Mouse (Mus musculus) kidney, adult 2 months (tissue): Measurements from ENCODE around the gene Atp8b5. TPM values are rescaled to one million over a fixed set of nuclear protein-coding genes. Genes with fewer than 3 reads are reported as not detected.

Source experiments
- DNase-seq: peaks from one replicate; pipeline ENCODE4 v3.0.0; 2021
- H3K27ac ChIP-seq: fragments of 200-500 bp; 2 replicates; pipeline ENCODE4 v1.5.1; 2012; ENCODE audit warnings: low read depth, low read length, control low read depth, inconsistent platforms; ENCODE audit not compliant: insufficient read depth
- H3K27me3 ChIP-seq: fragments of 200-500 bp; replicated peaks from 2 replicates; pipeline ENCODE4 v1.6.1; 2012; ENCODE audit warnings: mild to moderate bottlenecking, moderate library complexity, low read length, inconsistent platforms; ENCODE audit not compliant: control insufficient read depth, insufficient read depth
- H3K36me3 ChIP-seq: fragments of 200-500 bp; 2 replicates; pipeline ENCODE4 v1.6.1; 2012; ENCODE audit warnings: mild to moderate bottlenecking, moderate library complexity, low read length, inconsistent platforms; ENCODE audit not compliant: control insufficient read depth, insufficient read depth
- H3K4me1 ChIP-seq: fragments of 200-500 bp; 2 replicates; pipeline ENCODE4 v1.6.1; 2011; ENCODE audit warnings: low read length; ENCODE audit not compliant: control insufficient read depth, insufficient read depth
- H3K4me3 ChIP-seq: fragments of 200-500 bp; 2 replicates; pipeline ENCODE4 v1.5.1; 2011; ENCODE audit warnings: mild to moderate bottlenecking, low read depth, low read length, control low read depth; ENCODE audit not compliant: insufficient read depth
- CTCF ChIP-seq: fragments of 200-500 bp; conservative IDR thresholded peaks from 2 replicates; pipeline ENCODE4 v1.5.1; 2011; ENCODE audit warnings: low read depth, mild to moderate bottlenecking, control low read depth, low read length, moderate library complexity, mixed read lengths; ENCODE audit not compliant: insufficient read depth, insufficient read length
- POLR2A ChIP-seq: fragments of 200-500 bp; IDR thresholded peaks from one replicate; pipeline ENCODE4 v1.6.1; 2011; ENCODE audit warnings: low read depth, low read length, control low read depth
- WGBS: fragments of 180-500 bp; shearing (Covaris S2); methylation state at CpG from one replicate; pipeline ENCODE4 v1.1.7; 2018; 5-methylcytosine and 5-hydroxymethylcytosine counted together
- polyA plus RNA-seq: library from polyadenylated mRNA; depleted of rRNA; stranded (reverse); fragments of >200 nt; gene quantifications from 2 replicates; pipeline ENCODE4 v1.2.3, GENCODE M21; 2012

Atp8b5 gene
- polyA plus RNA-seq, 1 experiment = 0.38 TPM

DNA sequence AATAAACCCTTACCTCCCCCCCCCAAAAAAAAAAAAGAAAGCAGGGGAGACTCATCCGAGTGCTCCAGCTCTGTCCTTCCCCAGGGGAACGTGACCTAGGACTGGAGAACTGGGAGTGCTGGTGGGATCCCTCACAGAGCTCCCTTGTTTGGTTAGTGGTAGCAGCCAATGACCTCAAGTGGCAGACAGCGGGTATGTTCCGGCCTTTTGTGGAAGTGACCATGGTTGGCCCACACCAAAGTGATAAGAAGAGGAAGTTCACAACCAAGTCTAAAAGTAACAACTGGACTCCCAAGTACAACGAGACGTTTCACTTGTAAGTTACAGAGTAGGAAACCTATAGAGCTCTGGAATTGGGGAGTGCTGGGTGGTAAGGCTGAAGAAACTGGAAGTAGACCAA is 4.1 kb upstream of the Atp8b5 start:
- Histone ChIP-seq H3K27ac (no peak overlapping the region), H3K36me3 (no peaks in the 10 kb centered on the region), H3K4me3 (no peak overlapping the region), H3K4me1 (no peaks in the 10 kb centered on the region; the same call in 1 of the 2 replicates), H3K27me3 (no peaks in the 10 kb centered on the region)
- no peak for DNase-seq
- no peak for TF ChIP-seq POLR2A
- no peak for TF ChIP-seq CTCF
- WGBS = 91% methylated on average over 6 of the region's 6 CpGs

DNA sequence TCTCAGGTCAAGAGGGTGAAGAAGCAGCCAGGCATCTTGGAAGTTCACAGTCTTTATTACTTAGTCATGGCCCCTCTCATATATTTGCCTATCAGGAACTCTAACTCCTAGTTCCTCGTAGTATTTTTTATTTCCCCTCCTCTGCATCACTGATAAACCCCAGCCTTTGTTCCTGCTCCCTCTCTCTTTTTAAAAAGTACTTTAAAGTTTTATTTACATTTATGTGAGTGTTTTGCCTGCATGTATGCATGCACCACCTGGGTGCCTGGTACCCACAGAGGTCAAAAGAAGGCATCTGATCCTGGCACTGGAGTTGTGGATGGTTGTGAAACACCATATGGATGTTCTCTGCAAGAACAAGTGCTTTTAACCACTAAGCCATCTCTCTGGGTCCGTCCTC is 813 bp upstream of the Atp8b5 start:
- Histone ChIP-seq H3K4me3 (no peak overlapping the region), H3K27ac (no peak overlapping the region), H3K4me1 (no peaks in the 10 kb centered on the region; the same call in 1 of the 2 replicates), H3K27me3 (no peaks in the 10 kb centered on the region), H3K36me3 (no peaks in the 10 kb centered on the region)
- WGBS = 45% methylated on average over 2 of the region's 2 CpGs
- no peak for TF ChIP-seq CTCF
- TF ChIP-seq POLR2A = no peak
- DNase-seq = no peak

DNA sequence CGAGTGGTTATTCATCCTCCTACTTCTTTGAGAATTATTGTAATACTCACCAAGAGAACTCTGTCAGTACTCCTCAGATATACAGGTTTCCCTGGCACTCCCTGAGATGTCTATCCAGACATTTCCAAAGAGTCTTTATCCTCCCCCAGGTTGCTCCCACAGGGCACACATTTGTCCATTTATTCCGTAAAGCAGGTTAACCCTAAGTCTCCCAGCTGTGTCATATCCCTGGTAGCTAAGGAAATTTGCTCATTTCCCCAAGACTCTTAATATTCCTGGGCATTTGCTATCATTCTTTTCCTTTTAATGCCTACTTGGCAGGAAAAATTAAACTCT is 332 bp downstream of the Atp8b5 start:
- Histone ChIP-seq H3K27me3 (no peaks in the 10 kb centered on the region), H3K36me3 (no peaks in the 10 kb centered on the region), H3K4me3 (no peak overlapping the region), H3K4me1 (no peaks in the 10 kb centered on the region; the same call in 1 of the 2 replicates), H3K27ac (no peak overlapping the region)
- 10% methylated on average over 2 of the region's 2 CpGs for WGBS
- DNase-seq = no peak
- TF ChIP-seq CTCF (no peak), POLR2A (no peak)

DNA sequence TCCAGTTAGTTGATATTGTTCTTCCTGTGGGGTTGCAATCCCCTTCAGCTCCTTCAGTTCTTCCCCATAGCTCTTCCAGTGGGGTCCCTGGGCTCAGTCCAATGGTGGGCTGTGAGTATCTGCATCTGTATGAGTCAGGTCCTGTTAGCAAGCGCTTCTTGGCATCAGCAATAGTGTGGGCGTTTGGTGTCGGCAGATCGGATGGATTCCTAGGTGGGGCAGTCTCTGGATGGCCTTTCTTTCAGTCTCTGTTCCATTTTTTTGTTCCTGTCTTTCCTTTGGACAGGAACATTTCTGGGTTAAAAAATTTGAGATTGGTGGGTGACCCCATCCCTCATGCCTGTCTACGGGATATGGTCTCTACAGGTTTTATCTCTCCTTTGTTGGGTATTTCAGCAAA is 18.5 kb downstream of the Atp8b5 start:
- Histone ChIP-seq H3K27me3 (no peaks in the 10 kb centered on the region), H3K27ac (no peak overlapping the region), H3K36me3 (no peaks in the 10 kb centered on the region), H3K4me1 (no peaks in the 10 kb centered on the region), H3K4me3 (no peak overlapping the region)
- no peak for TF ChIP-seq POLR2A
- TF ChIP-seq CTCF = no peak
- whole genome bisulfite sequencing = 90% methylated on average over 5 of the region's 5 CpGs
- no peak for DNase-seq

DNA sequence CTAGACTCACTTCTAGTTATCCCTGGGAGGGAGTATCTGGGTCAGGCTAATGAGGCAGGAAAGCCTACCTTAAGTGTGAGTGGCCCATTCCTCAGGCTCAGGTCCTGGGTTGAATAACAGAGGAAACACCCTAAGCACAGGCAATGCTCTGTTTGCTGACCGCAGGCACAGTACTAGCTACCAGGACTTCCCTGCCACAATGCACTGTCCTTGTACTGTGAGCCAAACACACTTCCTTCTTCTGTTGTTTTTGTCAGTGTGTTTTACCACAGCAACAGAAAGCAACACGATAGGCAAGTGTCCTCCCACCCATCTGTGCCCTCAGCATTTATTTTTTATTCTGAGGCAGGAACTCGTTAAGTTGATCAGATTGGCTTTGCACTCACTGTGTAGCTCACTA is 20.3 kb downstream of the Atp8b5 start:
- Histone ChIP-seq H3K27me3 (no peaks in the 10 kb centered on the region), H3K4me1 (no peaks in the 10 kb centered on the region), H3K4me3 (no peak overlapping the region), H3K36me3 (no peaks in the 10 kb centered on the region), H3K27ac (no peak overlapping the region)
- no peak for DNase-seq
- TF ChIP-seq POLR2A = no peak
- TF ChIP-seq CTCF = no peak
- WGBS = 54% methylated on average over 3 of the region's 3 CpGs

DNA sequence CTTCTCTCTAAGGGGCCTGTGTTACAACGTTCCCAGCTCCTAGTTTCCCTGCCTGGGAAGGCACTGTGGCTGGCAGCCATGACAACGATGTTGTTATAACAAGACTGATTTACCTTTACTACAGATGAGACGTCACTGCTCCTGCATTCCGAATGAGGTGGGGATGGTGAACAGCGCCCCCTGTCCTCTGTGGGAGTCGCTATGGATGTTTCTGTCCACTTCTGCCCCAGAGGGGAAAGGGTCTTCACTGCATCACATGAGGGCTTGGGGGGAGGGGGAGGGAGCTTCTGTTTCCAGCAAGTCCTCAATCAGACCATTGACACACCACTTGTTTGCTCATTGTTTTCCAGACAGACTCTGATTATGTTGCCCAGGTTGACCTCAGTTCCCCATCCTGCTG is 27.0 kb downstream of the Atp8b5 start:
- Histone ChIP-seq H3K27me3 (no peaks in the 10 kb centered on the region), H3K4me3 (no peak overlapping the region), H3K27ac (no peak overlapping the region), H3K4me1 (no peaks in the 10 kb centered on the region), H3K36me3 (no peaks in the 10 kb centered on the region)
- 30% methylated on average over 6 of the region's 6 CpGs for WGBS
- TF ChIP-seq POLR2A (no peak), CTCF (peak; percentile 35)
- no peak for DNase-seq

DNA sequence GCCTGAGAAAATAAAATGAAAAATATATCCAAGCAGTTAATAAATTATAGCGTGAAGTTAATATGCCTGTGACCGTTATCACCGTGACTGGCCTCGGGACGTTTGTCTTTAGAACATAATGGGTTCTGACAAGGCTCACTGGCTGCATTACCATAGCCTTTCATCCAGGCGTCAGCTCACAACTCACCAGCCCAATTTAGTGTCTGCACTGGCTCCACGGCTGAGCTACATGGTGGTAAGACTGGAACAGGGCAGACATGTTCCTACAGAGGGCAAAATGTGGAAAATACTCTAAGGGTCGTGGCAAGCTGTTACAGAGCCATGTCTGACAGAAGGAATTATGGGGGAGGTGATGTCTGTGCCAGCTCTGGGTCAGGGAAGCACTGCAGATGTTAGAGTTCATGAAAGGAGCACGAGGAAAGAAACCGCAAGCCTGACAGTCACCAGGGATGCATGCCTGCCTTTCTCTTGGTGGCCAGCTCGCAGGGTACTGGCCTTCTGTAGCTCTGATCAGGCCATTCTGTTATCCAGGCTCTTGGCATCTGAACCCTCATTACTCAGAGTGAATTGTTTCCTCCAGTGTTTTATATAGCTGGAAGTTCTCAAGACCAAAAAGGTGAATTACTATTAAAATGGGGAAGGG is 42.9 kb downstream of the Atp8b5 start:
- TF ChIP-seq CTCF = no peak
- no peak for TF ChIP-seq POLR2A
- Histone ChIP-seq H3K36me3 (no peaks in the 10 kb centered on the region), H3K27ac (no peak overlapping the region), H3K4me1 (peaks cover 4% of the 10 kb centered on the region; the same call in 1 of the 2 replicates), H3K27me3 (no peaks in the 10 kb centered on the region), H3K4me3 (no peak overlapping the region)
- 33% methylated on average over 11 of the region's 11 CpGs for WGBS
- peak; percentile 11 for DNase-seq
